Mouse (Mus musculus): ENCODE data around the gene Map2k3.

GRCm38 (mm10) chr11:60976234-60976633 is 44.4 kb downstream of the Map2k3 start:
- TF ChIP-seq CTCF (IDR thresholded peaks at IDR 0.05; ENCODE audit: borderline replicate concordance, control insufficient read depth, extremely low read depth, insufficient read depth, low read length, poor library complexity) (no peak), POLR2A (IDR thresholded peaks at IDR 0.05; ENCODE audit: control insufficient read depth, extremely low read depth, insufficient read depth, low read length, poor library complexity) (no peak)

All from thymus, adult 2 months (tissue).